Mouse (Mus musculus) cerebellum, adult 11-12 months (tissue): ENCODE results near the gene Syne2.

Experiments used
- DNase-seq: peaks from one replicate; pipeline ENCODE4 v3.0.0; 2022

Syne2 gene

DNA sequence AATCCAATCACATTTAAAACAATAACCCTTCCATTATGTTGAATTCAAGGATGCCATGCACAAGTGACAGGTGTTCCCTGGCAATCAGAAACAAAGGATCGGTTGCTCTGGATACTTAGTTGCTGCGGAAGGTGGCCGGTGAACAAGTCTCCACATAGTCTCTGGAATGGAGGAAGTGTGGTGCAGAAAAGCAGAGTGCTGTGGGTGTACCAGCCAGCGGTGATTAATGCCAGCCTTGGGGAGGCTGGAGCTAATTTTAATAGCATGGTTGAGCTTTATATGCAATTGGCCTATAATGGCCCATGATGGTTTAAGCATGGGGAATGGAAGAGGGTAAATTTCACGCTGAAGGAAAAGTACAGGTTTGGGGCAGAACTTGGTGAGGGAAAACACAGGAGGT lies 11.7 kb downstream of the Syne2 start:
- DNase-seq = no peak

GRCm38 (mm10) chr12:75833149-75833959 lies 15.4 kb downstream of the Syne2 start:
- DNase-seq = no peak

GRCm38 (mm10) chr12:75833960-75834729 lies 16.2 kb downstream of the Syne2 start:
- DNase-seq = no peak

DNA sequence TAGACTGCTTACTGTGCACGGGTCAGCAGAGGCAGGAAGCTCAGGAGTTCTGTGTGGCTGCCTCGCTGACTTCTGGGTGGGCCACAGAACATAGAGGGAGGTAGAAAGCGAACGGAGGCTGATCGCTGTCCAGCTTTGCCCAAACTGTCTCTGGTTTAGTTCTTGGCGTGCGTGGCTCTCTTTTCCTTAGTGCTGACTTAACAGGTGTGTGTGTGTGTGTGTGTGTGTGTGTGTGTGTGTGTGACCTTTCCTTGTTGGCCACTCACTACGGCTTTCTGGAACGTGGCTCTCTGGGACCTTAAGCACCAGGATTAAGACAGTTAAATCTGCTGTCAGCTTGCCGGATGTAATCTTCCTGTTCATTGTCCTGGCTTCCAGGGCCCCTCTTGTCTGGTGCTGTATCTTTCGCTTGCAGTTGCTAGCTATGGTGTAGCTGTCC lies 18.6 kb downstream of the Syne2 start:
- DNase-seq = no peak

GRCm38 (mm10) chr12:75837462-75837861 lies 19.5 kb downstream of the Syne2 start:
- no peak for DNase-seq

- DNase-seq = no peak
Measured at GRCm38 (mm10) chr12:75839083-75839736, 21.3 kb downstream of the Syne2 start.

DNA sequence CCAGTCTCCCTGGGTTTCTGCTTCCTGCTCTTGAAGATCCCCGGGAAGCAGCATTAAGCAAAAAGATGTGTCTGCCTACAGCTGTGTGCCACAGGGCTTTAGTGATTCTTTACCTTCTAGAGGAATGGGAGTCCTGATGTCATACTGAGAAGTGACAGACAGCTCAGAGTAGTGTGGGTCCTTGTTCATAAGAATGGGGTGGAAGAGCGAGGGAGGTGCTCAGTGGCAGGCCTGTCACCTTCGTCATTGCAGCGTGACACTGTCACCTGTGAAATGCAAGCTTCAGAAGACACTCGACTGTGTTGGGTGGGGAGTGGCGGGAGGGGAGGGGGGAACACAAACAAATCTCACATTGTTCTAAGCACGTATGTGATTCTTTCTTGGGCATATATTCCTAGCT lies 23.2 kb downstream of the Syne2 start:
- DNase-seq = no peak

- no peak for DNase-seq
Measured at GRCm38 (mm10) chr12:75844311-75844710, 26.4 kb downstream of the Syne2 start.

DNA sequence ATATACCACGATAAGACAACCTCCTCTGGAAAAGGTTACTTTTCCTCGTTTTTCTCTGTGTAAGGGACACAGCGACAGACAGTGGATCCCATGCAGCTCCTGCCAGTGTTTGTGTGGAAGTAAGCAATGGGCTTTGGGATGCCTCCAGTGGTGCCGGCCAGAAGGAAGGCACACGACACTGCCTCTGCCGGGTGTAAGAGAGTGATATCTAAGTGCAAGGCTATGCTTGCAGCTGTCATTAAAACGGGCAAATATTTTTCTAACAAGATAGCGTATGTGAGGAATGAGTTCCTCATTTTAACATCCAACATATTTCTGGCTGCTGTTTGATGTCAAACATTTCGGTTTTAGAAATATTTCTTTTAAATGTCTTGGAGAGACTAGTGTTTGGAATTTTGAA lies 27.1 kb downstream of the Syne2 start:
- no peak for DNase-seq

DNA sequence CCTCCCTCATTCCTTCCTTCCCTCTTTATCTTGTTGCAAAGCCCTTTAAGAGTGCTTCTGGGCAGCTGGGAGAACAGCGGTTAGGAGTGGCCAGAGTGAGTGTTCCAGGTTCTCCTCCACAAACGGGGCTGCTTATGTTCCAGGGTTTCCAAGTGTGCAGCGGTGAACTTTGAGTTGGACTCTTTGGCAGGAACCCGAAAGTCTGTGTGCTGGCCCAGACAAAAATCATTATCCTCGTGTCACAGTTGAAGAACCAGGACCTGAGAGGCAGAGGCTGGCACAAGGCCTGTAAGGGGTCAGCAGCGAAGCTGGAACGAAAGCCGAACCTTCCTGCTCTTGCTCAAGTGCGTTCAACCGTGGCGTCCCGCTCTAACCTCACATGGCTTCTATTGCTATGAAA lies 28.6 kb downstream of the Syne2 start:
- no peak for DNase-seq

- DNase-seq = no peak
Measured at GRCm38 (mm10) chr12:75850205-75850604, 32.3 kb downstream of the Syne2 start.

DNA sequence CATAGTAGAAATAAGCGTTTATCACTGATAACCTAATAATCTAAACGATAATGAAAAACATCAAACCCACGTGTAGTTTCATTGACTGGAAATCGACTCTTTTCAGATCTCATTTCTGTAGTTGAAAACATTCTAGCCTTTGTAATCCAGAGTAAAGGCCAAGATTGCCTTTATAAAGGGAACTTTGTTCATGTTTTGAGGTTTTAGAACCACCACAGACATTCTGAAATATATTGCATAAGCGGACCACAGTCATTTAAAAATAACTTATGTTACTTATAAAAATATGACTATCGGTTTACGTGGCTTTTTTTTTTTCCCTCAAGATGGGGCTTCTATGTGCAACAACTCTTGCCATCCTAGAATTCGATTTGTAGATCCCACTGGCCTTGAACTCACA lies 33.5 kb downstream of the Syne2 start:
- no peak for DNase-seq

GRCm38 (mm10) chr12:75852384-75852783 lies 34.5 kb downstream of the Syne2 start:
- no peak for DNase-seq

DNA sequence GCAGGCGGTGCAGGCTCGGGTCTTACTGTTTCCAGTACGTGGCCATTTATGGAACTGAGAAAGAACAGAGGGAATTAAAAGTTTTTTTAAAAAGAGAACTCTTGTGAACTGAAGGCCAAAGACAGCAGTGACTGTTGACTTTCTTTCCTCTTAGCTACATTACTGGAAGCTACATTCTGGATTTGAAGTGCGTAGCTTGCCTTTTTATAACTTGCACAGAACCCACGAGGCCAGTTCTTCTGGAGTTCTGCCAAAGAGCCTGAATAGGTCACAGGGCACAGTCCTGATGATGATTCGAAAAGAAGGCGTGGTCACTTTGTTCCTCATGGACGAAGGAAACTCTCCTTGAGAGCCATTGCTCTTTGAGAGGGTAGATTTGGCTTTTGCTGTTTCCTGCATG lies 35.6 kb downstream of the Syne2 start:
- no peak for DNase-seq

DNA sequence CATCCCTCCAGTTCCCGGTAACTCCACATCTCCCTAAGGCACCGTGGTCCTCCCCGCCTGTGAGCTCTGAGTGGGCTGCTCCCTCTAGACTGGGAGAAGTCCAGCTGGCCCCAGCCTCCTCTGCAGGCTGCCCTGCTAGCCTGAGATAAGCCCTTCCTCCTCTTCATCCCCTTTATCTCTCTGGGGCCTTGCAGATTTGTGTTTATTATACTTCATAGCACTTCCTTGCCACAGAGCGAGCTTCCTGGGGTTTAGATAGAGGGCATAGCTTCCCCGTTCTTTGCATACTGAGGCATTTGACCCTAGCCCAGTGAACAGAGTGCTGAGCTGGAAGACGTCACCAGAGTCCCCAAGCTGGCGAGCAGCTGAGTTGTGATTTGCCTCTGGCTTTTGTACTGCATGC lies 37.1 kb downstream of the Syne2 start:
- no peak for DNase-seq

- no peak for DNase-seq
Measured at GRCm38 (mm10) chr12:75855621-75856020, 37.7 kb downstream of the Syne2 start.

- no peak for DNase-seq
Measured at GRCm38 (mm10) chr12:75856096-75856868, 38.3 kb downstream of the Syne2 start.

GRCm38 (mm10) chr12:75859936-75860335 lies 42.0 kb downstream of the Syne2 start:
- DNase-seq = no peak

DNA sequence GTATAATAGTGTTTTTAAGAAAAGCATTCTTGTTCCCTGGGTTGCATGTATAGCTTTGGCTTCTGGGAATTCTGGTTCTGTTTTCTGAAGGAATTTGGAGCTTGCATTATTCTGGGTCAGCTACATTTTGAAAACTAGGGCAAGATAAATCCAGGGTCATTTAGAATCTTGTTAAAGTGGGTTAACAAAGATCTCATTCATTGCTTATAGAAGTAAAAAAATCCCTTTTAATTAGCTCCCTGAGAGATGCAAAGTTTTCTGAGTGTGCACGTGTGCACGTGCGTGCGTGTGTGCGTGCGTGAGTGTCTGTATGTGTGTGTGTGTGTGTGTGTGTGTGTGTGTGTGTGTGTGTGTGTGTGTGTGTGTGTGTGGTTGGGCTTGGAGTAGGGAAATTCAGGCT lies 42.9 kb downstream of the Syne2 start:
- DNase-seq = no peak

DNA sequence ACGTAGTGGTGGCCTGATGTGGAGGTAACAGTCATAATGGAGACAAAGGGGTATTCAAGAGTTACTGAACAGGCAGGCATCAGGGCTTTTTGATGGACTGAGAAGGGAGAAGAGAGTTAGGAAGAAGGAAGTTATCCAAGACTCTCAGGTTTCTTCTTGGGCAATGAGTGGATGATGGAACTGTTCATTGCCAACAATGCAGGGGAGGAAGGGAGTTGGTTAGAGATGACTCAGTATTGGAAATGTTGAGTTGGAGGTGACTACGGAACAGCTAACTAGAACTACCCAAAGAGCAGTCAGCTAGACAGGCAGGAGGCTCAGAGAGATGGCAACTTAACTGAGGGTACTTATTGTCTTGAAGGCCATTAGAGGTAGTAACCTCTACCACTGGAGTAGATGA lies 47.2 kb downstream of the Syne2 start:
- DNase-seq = no peak

DNA sequence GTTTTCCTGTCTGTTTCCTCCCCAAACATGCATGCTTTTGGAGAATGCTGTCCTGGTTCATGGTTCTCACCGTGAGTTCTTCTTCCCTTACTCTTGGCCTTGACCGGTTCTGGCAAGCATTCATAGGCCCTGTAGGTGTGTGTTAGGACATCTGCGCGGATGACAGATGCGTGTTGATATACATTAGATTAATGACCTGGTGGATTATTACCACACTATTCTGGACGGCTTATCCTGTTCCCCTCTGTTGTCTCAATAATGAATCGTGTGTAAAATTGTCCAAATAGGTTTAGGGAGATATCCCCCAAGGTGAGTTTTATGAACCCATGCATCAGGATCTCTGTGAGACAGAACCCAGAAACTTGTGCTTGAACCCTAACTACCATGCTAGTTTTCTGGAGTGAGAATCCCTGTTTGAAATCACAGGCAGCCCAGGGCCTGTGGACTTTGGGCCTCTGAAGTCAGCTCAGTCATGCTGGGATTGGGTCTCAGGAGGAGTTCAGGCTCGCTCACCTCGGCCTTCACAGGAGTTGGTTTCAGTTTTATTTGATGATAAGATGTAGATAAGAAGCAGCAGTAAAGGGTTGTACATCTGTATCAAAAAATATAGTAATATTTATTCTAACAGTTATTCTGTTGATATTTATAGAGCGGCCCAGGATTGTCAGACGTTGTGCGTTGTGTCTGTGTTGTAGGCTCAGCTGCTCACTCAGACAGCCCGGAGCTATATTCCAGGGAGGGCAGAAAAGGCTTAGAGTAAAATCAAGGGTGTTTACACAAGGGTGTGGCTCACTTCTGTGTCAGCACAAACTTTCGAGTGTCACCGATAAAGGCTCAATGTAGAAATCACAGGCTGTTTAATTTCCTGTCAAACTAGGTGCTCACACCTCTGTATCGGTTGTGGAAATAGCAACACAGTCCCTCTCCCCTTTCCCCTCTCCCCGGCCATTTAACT lies 48.8 kb downstream of the Syne2 start:
- DNase-seq = no peak
